Mouse (Mus musculus) limb, embryonic 14.5 days (tissue): ENCODE results near the gene Kitl. TPM values are rescaled to one million over a fixed set of nuclear protein-coding genes. Genes with fewer than 3 reads are reported as not detected.
A peak's percentile ranks its signal among the peaks of the same experiment; 100 is the strongest.

Experiments
- ATAC-seq: fragments of 200-750 bp; cut with Nextera tagmentation; 2 replicates; pipeline ENCODE4 v1.8.0; 2017; ENCODE audit warnings: low read depth, moderate number of reproducible peaks, moderate TSS enrichment; ENCODE audit not compliant: low FRiP score
- DNase-seq: peaks from one replicate; pipeline ENCODE4 v3.0.0-alpha.2; 2015; ENCODE audit warnings: low spot score
- H3K27ac ChIP-seq: fragments of 300-500 bp; sonication (generic); replicated peaks from 2 replicates; pipeline ENCODE4 v1.5.1; 2014; ENCODE audit warnings: low read depth, mild to moderate bottlenecking, low read length, moderate library complexity, mixed read lengths
- H3K27me3 ChIP-seq: fragments of 300-500 bp; sonication (generic); 2 replicates; pipeline ENCODE4 v1.6.1; 2014; ENCODE audit warnings: low read length, mixed read lengths; ENCODE audit not compliant: control insufficient read depth, insufficient read depth
- H3K36me3 ChIP-seq: fragments of 300-500 bp; sonication (generic); 2 replicates; pipeline ENCODE4 v1.6.1; 2014; ENCODE audit warnings: mild to moderate bottlenecking, low read length, moderate library complexity, mixed read lengths; ENCODE audit not compliant: control insufficient read depth, insufficient read depth
- H3K4me1 ChIP-seq: fragments of 300-500 bp; sonication (generic); 2 replicates; pipeline ENCODE4 v1.6.1; 2014; ENCODE audit warnings: antibody characterized with exemption, low read length, mixed read lengths; ENCODE audit not compliant: control insufficient read depth, insufficient read depth
- H3K4me2 ChIP-seq: fragments of 300-500 bp; sonication (generic); replicated peaks from 2 replicates; pipeline ENCODE4 v1.6.1; 2014; ENCODE audit warnings: low read depth, mild to moderate bottlenecking, low read length, moderate library complexity; ENCODE audit not compliant: severe bottlenecking
- H3K4me3 ChIP-seq: fragments of 300-500 bp; sonication (generic); replicated peaks from 2 replicates; pipeline ENCODE4 v1.5.1; 2014; ENCODE audit warnings: low read length
- H3K9ac ChIP-seq: fragments of 300-500 bp; sonication (generic); 2 replicates; pipeline ENCODE4 v1.6.1; 2014; ENCODE audit warnings: mild to moderate bottlenecking, low read depth, low read length, moderate library complexity; ENCODE audit not compliant: severe bottlenecking
- H3K9me3 ChIP-seq: fragments of 300-500 bp; sonication (generic); 2 replicates; pipeline ENCODE4 v1.6.1; 2016; ENCODE audit warnings: low read length; ENCODE audit not compliant: control insufficient read depth
- POLR2A ChIP-seq: fragments of 200-500 bp; IDR thresholded peaks from 2 replicates; pipeline ENCODE4 v1.8.0; 2012; ENCODE audit warnings: inconsistent platforms, mild to moderate bottlenecking, moderate library complexity, borderline replicate concordance; ENCODE audit not compliant: insufficient read depth, insufficient read length; ENCODE audit errors: extremely low read depth
- WGBS: fragments of 180-500 bp; shearing (Covaris S2); extraction: QIAGEN DNeasy Blood & Tissue Kit; methylation state at CpG from one replicate; pipeline ENCODE4 v1.1.7; 2014; 5-methylcytosine and 5-hydroxymethylcytosine counted together
- polyA plus RNA-seq, 2 experiments: library from polyadenylated mRNA; depleted of rRNA in 1 of 2; stranded (reverse) in 1 of 2; unstranded in 1 of 2; fragments of >200 nt; fragmentation: Nextera tagmentation in 1 of 2; extraction: Ambion mirVana in 1 of 2; gene quantifications; 2 replicates each; pipeline versions ENCODE4 v1.2.1 to v1.2.3; 2012 to 2014

The Kitl gene
- polyA plus RNA-seq, 2 experiments: 16.3 to 38.4 TPM

GRCm38 (mm10) chr10:100018493-100018892 is 3.1 kb downstream of the Kitl start:
- TF ChIP-seq POLR2A: no peak
- Histone ChIP-seq H3K4me2 (peak overlapping the region; percentile 97; the same call in 1 of the 2 replicates), H3K36me3 (no peaks in the 10 kb centered on the region), H3K9me3 (no peaks in the 10 kb centered on the region), H3K9ac (no peak overlapping the region), H3K4me3 (peak overlapping the region; percentile 74), H3K4me1 (peaks cover 8% of the 10 kb centered on the region), H3K27me3 (peaks cover 25% of the 10 kb centered on the region), H3K27ac (no peak overlapping the region)
- 22% methylated on average over 5 of the region's 5 CpGs for WGBS
- ATAC-seq: no peak
- DNase-seq: no peak

DNA sequence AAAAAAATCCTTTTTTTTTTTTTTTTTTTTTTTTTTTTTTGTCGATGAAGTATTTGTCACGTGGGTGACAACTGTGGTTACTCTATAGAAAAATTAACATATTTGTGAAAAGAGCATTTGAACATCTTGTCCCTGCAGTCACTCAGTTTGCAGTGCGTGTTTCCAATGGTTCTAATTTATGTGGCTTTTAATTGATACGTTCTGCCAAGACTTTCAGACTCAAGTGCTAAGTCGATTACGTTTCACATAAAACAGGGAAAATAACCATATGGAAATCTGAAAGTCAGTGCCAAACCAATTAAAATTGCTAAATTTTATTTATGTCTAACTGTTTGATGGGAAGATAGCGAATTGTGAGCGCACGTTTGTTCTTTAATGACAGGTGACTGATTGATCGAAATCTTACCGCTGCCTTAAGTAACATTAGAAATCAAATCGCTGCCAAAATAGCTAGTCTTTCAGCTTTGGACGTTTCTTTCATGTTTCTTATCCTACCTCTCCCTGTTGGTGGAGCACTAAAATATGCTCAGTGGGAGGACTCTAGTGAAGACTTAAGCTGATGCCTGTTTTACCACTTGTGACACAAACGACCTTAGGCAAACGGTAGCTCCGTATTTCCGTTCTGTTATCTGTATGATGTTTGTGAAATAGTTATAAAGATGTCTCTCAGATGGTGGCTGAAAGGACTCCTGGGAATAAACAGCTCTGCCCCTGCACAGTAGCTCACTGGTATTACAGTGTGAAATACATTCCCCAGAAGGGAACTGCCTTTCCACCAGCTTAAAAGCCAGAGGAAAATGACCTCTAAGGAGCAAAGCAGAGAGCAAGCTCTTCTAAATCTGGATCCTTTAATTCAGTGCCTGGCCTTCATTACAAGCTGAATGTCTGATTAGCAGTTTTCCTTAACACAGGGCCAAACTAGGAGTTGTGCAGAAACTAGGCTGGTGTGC is 4.1 kb downstream of the Kitl start:
- no peak overlapping the region for H3K9ac ChIP-seq
- no peaks in the 10 kb centered on the region for H3K36me3 ChIP-seq
- no peak for TF ChIP-seq POLR2A
- ATAC-seq (no peak), DNase-seq (peak; percentile 15)
- H3K4me1 ChIP-seq: peaks cover 8% of the 10 kb centered on the region
- no peak overlapping the region for H3K27ac ChIP-seq
- H3K9me3 ChIP-seq: no peaks in the 10 kb centered on the region
- H3K4me3 ChIP-seq: no peak overlapping the region
- H3K4me2 ChIP-seq: no peak overlapping the region
- peaks cover 25% of the 10 kb centered on the region for H3K27me3 ChIP-seq
- 31% methylated on average over 17 of the region's 17 CpGs for WGBS

DNA sequence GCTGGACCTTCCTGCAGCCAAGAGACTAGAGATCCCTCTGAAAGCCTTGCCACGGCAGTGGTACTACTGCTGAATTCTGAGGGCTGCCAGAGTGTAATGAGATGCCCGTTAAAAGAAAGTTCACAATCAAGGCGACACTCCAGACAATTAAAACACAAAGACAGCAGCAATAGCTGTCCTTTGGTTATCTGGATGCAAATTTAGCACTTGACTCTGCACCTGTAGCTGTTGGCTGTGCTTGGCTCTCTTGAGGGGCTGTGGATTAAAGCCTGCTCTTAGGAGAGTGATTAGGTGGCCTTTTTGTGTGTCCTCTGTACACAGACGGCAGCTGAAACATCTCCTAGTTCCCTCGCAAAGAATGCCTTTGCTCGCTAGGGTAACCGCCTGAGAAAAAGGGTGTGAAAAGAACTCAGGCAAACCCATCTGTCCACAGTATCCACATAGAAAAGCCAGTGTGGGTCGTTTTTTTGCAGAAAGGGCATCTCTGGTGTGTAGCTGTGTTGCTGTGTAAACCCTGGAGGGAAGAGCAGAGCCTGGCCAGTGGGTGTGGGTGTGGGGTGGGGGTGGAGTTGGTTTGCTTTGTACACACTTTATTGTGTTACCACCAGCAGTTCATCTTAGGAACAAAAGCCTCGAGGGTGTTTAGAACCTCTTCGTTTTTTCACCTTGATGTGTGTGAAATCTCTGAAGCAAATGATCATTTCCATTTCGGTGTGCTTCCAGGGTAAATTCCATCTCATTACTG is 6.8 kb downstream of the Kitl start:
- Histone ChIP-seq H3K4me3 (no peak overlapping the region), H3K4me1 (peaks cover 8% of the 10 kb centered on the region), H3K36me3 (no peaks in the 10 kb centered on the region), H3K27ac (no peak overlapping the region), H3K4me2 (no peak overlapping the region), H3K9ac (no peak overlapping the region), H3K9me3 (no peaks in the 10 kb centered on the region), H3K27me3 (peaks cover 21% of the 10 kb centered on the region)
- no peak for TF ChIP-seq POLR2A
- ATAC-seq: no peak
- DNase-seq: no peak
- 47% methylated on average over 11 of the region's 11 CpGs for WGBS

DNA sequence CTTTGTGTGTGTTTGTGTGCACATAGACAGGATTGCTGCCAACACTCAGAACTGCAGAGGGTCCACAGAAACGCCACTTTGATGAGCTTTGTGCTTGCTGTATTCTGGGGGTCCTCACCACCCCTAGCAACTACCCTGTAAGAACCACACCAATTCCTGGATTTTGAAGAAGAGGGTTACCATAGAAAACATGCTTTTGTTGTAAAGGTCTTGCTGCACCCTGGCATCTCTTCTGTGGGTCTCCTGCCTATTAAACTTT is 7.3 kb downstream of the Kitl start:
- H3K27ac ChIP-seq: no peak overlapping the region
- peaks cover 18% of the 10 kb centered on the region for H3K27me3 ChIP-seq
- peaks cover 7% of the 10 kb centered on the region; the same call in 1 of the 2 replicates for H3K4me1 ChIP-seq
- H3K9ac ChIP-seq: no peak overlapping the region
- H3K4me3 ChIP-seq: no peak overlapping the region
- WGBS: 77% methylated on average over 1 of the region's 1 CpGs
- H3K9me3 ChIP-seq: no peaks in the 10 kb centered on the region
- H3K4me2 ChIP-seq: no peak overlapping the region
- no peak for ATAC-seq
- DNase-seq: no peak
- H3K36me3 ChIP-seq: no peaks in the 10 kb centered on the region
- no peak for TF ChIP-seq POLR2A

DNA sequence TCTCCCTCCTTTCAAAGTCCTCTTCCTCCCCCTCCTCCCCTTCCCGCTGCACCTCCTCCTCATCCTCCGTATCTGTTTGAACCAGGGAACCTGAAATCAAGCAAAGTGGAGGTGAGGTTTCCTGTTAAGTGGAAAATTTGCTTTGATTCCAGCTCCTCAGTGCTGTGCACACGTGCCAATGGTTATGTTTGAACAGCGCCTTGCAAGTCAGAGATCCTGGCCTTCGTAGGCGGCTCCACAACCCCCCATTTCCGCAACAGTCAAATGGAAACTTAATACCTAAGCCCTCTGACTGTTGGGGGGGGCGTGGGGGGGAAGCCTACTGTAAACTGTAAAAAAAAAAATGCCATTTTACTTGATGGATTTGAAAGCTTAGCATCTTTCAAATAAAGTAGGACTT is 10.2 kb downstream of the Kitl start:
- H3K4me2 ChIP-seq: no peak overlapping the region
- H3K9ac ChIP-seq: no peak overlapping the region
- H3K27me3 ChIP-seq: no peaks in the 10 kb centered on the region
- no peak for DNase-seq
- no peak overlapping the region for H3K4me3 ChIP-seq
- H3K4me1 ChIP-seq: no peaks in the 10 kb centered on the region
- no peak for ATAC-seq
- no peaks in the 10 kb centered on the region for H3K9me3 ChIP-seq
- no peak for TF ChIP-seq POLR2A
- no peak overlapping the region for H3K27ac ChIP-seq
- H3K36me3 ChIP-seq: no peaks in the 10 kb centered on the region
- WGBS: 61% methylated on average over 8 of the region's 8 CpGs
